Mouse (Mus musculus): ENCODE data around the gene Cyp2c29.

DNA sequence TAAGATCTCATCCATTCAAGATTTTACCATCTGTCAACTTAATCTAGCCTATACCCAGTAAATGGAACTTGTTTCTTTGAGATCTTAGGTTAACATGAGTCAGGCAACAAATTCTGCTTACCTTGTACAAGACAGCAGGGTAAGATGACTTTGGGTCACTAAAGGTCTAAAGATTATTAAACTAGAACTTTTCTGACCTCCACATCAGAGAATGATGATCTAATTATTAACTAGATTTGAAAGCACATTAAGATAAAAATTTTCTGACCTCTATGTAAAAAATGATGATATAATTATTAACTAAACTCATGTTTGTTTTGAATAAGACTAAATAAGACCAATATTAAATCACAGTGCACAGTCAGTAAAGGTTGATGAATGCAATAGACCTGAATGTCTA lies 13.6 kb downstream of the Cyp2c29 start:
- TF ChIP-seq CTCF (IDR thresholded peaks at IDR 0.05; ENCODE audit: control insufficient read depth, insufficient read depth, low read length): no peak
- no peak for TF ChIP-seq POLR2A (IDR thresholded peaks at IDR 0.05; ENCODE audit: borderline replicate concordance, control insufficient read depth, low read depth, low read length)

All from bone marrow, adult 2 months (tissue).